Mouse (Mus musculus): Measurements from ENCODE around the gene Clpp. TPM values are rescaled to one million over a fixed set of nuclear protein-coding genes. Genes with fewer than 3 reads are reported as not detected.
A peak's percentile ranks its signal among the peaks of the same experiment; 100 is the strongest.

The Clpp gene
- polyA plus RNA-seq, 1 experiment from 2014 or later, result 149 TPM

GRCm38 (mm10) chr17:56988921-56989430 lies 1.1 kb upstream of the Clpp start:
- Histone ChIP-seq H3K4me3 (replicated peaks) (peak overlapping the region; percentile 82), H3K27me3 (replicated peaks) (no peaks in the 10 kb centered on the region), H3K27ac (peak overlapping the region; percentile 69; the same call in 1 of the 2 replicates), H3K9me3 (no peaks in the 10 kb centered on the region), H3K36me3 (peaks cover 14% of the 10 kb centered on the region), H3K9ac (peak overlapping the region; percentile 51; the same call in 1 of the 2 replicates), H3K4me2 (replicated peaks) (peak overlapping the region; percentile 67), H3K4me1 (replicated peaks) (peaks cover 9% of the 10 kb centered on the region; the same call in 1 of the 2 replicates)
- ATAC-seq, result no peak
- 66% methylated on average over 7 of the region's 7 CpGs for WGBS

GRCm38 (mm10) chr17:56989467-56990114 lies 514 bp upstream of the Clpp start:
- peak overlapping the region; percentile 67 for H3K4me2 ChIP-seq (replicated peaks)
- H3K9me3 ChIP-seq, result no peaks in the 10 kb centered on the region
- ATAC-seq, result peak; percentile 94
- H3K9ac ChIP-seq, result peak overlapping the region; percentile 51
- H3K27ac ChIP-seq, result peak overlapping the region; percentile 69
- peaks cover 20% of the 10 kb centered on the region for H3K36me3 ChIP-seq
- 3% methylated on average over 25 of the region's 25 CpGs for WGBS
- no peaks in the 10 kb centered on the region for H3K27me3 ChIP-seq (replicated peaks)
- peaks cover 9% of the 10 kb centered on the region; the same call in 1 of the 2 replicates for H3K4me1 ChIP-seq (replicated peaks)
- peak overlapping the region; percentile 82 for H3K4me3 ChIP-seq (replicated peaks)

- H3K4me2 ChIP-seq (replicated peaks), result peak overlapping the region; percentile 67
- no peak overlapping the region for H3K27ac ChIP-seq
- 66% methylated on average over 2 of the region's 2 CpGs for WGBS
- peak overlapping the region; percentile 81 for H3K9ac ChIP-seq
- H3K4me1 ChIP-seq (replicated peaks), result peaks cover 9% of the 10 kb centered on the region; the same call in 1 of the 2 replicates
- H3K36me3 ChIP-seq, result peaks cover 20% of the 10 kb centered on the region
- H3K9me3 ChIP-seq, result no peaks in the 10 kb centered on the region
- no peaks in the 10 kb centered on the region for H3K27me3 ChIP-seq (replicated peaks)
- ATAC-seq, result no peak
- peak overlapping the region; percentile 82 for H3K4me3 ChIP-seq (replicated peaks)
Measured at GRCm38 (mm10) chr17:56990966-56991365, 861 bp downstream of the Clpp start.

GRCm38 (mm10) chr17:56995046-56995445 lies 4.9 kb downstream of the Clpp start:
- H3K27me3 ChIP-seq (replicated peaks), result no peaks in the 10 kb centered on the region
- no peak for ATAC-seq

GRCm38 (mm10) chr17:56996506-56996905 lies 6.4 kb downstream of the Clpp start:
- H3K36me3 ChIP-seq, result peaks cover 26% of the 10 kb centered on the region
- 0 out of 2 replicates have a peak overlapping the region, but pooled peaks have one; percentile 8 for H3K9ac ChIP-seq
- H3K27me3 ChIP-seq (replicated peaks), result no peaks in the 10 kb centered on the region
- peaks cover 8% of the 10 kb centered on the region for H3K4me1 ChIP-seq (replicated peaks)
- H3K27ac ChIP-seq, result no peak overlapping the region
- 66% methylated on average over 2 of the region's 2 CpGs for WGBS
- ATAC-seq, result 0 out of 2 replicates have a peak, but pooled peaks have one; percentile 1
- H3K9me3 ChIP-seq, result no peaks in the 10 kb centered on the region
- peak overlapping the region; percentile 91; the same call in 1 of the 2 replicates for H3K4me3 ChIP-seq (replicated peaks)
- H3K4me2 ChIP-seq (replicated peaks), result peak overlapping the region; percentile 83; the same call in 1 of the 2 replicates

More at GRCm38 (mm10) chr17:56995046-56995445, 4.9 kb downstream of the Clpp start:
- no peaks in the 10 kb centered on the region for H3K9me3 ChIP-seq
- H3K36me3 ChIP-seq, result peaks cover 26% of the 10 kb centered on the region
- H3K4me2 ChIP-seq (replicated peaks), result no peak overlapping the region
- no peak overlapping the region for H3K9ac ChIP-seq
- 88% methylated on average over 8 of the region's 8 CpGs for WGBS
- H3K27ac ChIP-seq, result no peak overlapping the region
- no peak overlapping the region for H3K4me3 ChIP-seq (replicated peaks)
- peaks cover 14% of the 10 kb centered on the region for H3K4me1 ChIP-seq (replicated peaks)

- H3K36me3 ChIP-seq, result peaks cover 26% of the 10 kb centered on the region
- peak; percentile 100 for ATAC-seq
- peak within 1 kb of the TSS; percentile 83 for H3K4me2 ChIP-seq (replicated peaks)
Measured at GRCm38 (mm10) chr17:56997029-56997667, 7.0 kb downstream of the Clpp start, which contains the start of gene Alkbh7. Gene Alkbh7 (plus strand): TSS chr17:56997339.

GRCm38 (mm10) chr17:56999414-56999813 lies 9.3 kb downstream of the Clpp start:
- peaks cover 22% of the 10 kb centered on the region for H3K36me3 ChIP-seq
- no peak for ATAC-seq
- no peak overlapping the region for H3K4me3 ChIP-seq (replicated peaks)
- no peak overlapping the region for H3K27ac ChIP-seq
- WGBS, result 92% methylated on average over 9 of the region's 9 CpGs
- H3K27me3 ChIP-seq (replicated peaks), result no peaks in the 10 kb centered on the region
- no peak overlapping the region for H3K9ac ChIP-seq
- H3K4me2 ChIP-seq (replicated peaks), result no peak overlapping the region
- no peaks in the 10 kb centered on the region for H3K9me3 ChIP-seq
- H3K4me1 ChIP-seq (replicated peaks), result peaks cover 5% of the 10 kb centered on the region

More at GRCm38 (mm10) chr17:56997029-56997667, 7.0 kb downstream of the Clpp start, which contains the start of gene Alkbh7:
- Histone ChIP-seq H3K27ac (peak within 1 kb of the TSS; percentile 79), H3K9ac (peak within 1 kb of the TSS; percentile 63), H3K9me3 (no peaks in the 10 kb centered on the region), H3K27me3 (replicated peaks) (no peaks in the 10 kb centered on the region), H3K4me1 (replicated peaks) (peaks cover 5% of the 10 kb centered on the region), H3K4me3 (replicated peaks) (peak within 1 kb of the TSS; percentile 91)
- under 1% methylated on average over 38 of the region's 38 CpGs for WGBS

GRCm38 (mm10) chr17:56999968-57000609 lies 10.0 kb downstream of the Clpp start, which contains the start of gene Pspn:
Gene Pspn (minus strand): TSS chr17:57000018.
- no peak within 1 kb of the TSS for H3K27ac ChIP-seq
- H3K4me2 ChIP-seq (replicated peaks), result no peak within 1 kb of the TSS
- H3K4me3 ChIP-seq (replicated peaks), result no peak within 1 kb of the TSS
- no peak within 1 kb of the TSS for H3K9ac ChIP-seq
- H3K36me3 ChIP-seq, result peaks cover 25% of the 10 kb centered on the region
- WGBS, result 87% methylated on average over 9 of the region's 9 CpGs
- H3K4me1 ChIP-seq (replicated peaks), result peaks cover 5% of the 10 kb centered on the region
- no peaks in the 10 kb centered on the region for H3K27me3 ChIP-seq (replicated peaks)
- H3K9me3 ChIP-seq, result no peaks in the 10 kb centered on the region
- no peak for ATAC-seq

GRCm38 (mm10) chr17:57001228-57001627 lies 11.1 kb downstream of the Clpp start:
- WGBS, result 46% methylated on average over 8 of the region's 8 CpGs
- ATAC-seq, result no peak
- Histone ChIP-seq H3K27ac (no peak overlapping the region), H3K4me2 (replicated peaks) (no peak overlapping the region), H3K4me1 (replicated peaks) (peaks cover 5% of the 10 kb centered on the region), H3K9ac (no peak overlapping the region), H3K27me3 (replicated peaks) (no peaks in the 10 kb centered on the region), H3K36me3 (peaks cover 34% of the 10 kb centered on the region), H3K4me3 (replicated peaks) (no peak overlapping the region), H3K9me3 (no peaks in the 10 kb centered on the region)

GRCm38 (mm10) chr17:57003994-57004393 lies 13.9 kb downstream of the Clpp start:
- no peaks in the 10 kb centered on the region for H3K27me3 ChIP-seq (replicated peaks)
- no peaks in the 10 kb centered on the region for H3K4me1 ChIP-seq (replicated peaks)
- H3K9me3 ChIP-seq, result no peaks in the 10 kb centered on the region
- peaks cover 48% of the 10 kb centered on the region for H3K36me3 ChIP-seq
- no peak overlapping the region for H3K9ac ChIP-seq
- no peak for ATAC-seq
- no peak overlapping the region for H3K4me2 ChIP-seq (replicated peaks)
- H3K27ac ChIP-seq, result no peak overlapping the region
- 88% methylated on average over 7 of the region's 7 CpGs for WGBS
- H3K4me3 ChIP-seq (replicated peaks), result no peak overlapping the region

GRCm38 (mm10) chr17:57007137-57007905 lies 17.2 kb downstream of the Clpp start:
- Histone ChIP-seq H3K9ac (no peak overlapping the region), H3K27me3 (replicated peaks) (no peaks in the 10 kb centered on the region), H3K9me3 (no peaks in the 10 kb centered on the region), H3K4me1 (replicated peaks) (0 out of 2 replicates have a peak, but pooled peaks cover 7% of the 10 kb centered on the region), H3K36me3 (peaks cover 48% of the 10 kb centered on the region), H3K4me3 (replicated peaks) (no peak overlapping the region), H3K27ac (no peak overlapping the region), H3K4me2 (replicated peaks) (no peak overlapping the region)
- no peak for ATAC-seq
- WGBS, result 94% methylated on average over 13 of the region's 13 CpGs
